Mouse (Mus musculus) hindbrain, embryonic 12.5 days (tissue): ENCODE measurements around the gene Hist1h2ab. TPM values are rescaled to one million over a fixed set of nuclear protein-coding genes. Genes with fewer than 3 reads are reported as not detected.
A peak's percentile ranks its signal among the peaks of the same experiment; 100 is the strongest.
"Not testable (repeated sequence)": the region's sequence is repeated elsewhere in the genome, so short reads cannot be mapped to it uniquely, and the experiment has no call there.

ENCODE experiments used
- ATAC-seq: fragments of 200-750 bp; cut with Nextera tagmentation; 2 replicates; pipeline ENCODE4 v1.8.0; 2017; ENCODE audit warnings: moderate TSS enrichment; ENCODE audit not compliant: low FRiP score
- H3K27ac ChIP-seq: fragments of 300-500 bp; sonication (generic); 2 replicates; pipeline ENCODE4 v1.5.1; 2016; ENCODE audit warnings: mild to moderate bottlenecking
- H3K27me3 ChIP-seq: fragments of 300-500 bp; sonication (generic); 2 replicates; pipeline ENCODE4 v1.6.1; 2016; ENCODE audit warnings: mild to moderate bottlenecking
- H3K36me3 ChIP-seq: fragments of 300-500 bp; sonication (generic); 2 replicates; pipeline ENCODE4 v1.6.1; 2016; ENCODE audit warnings: mild to moderate bottlenecking
- H3K4me1 ChIP-seq: fragments of 300-500 bp; sonication (generic); 2 replicates; pipeline ENCODE4 v1.6.1; 2016
- H3K4me2 ChIP-seq: fragments of 300-500 bp; sonication (generic); replicated peaks from 2 replicates; pipeline ENCODE4 v1.6.1; 2016; ENCODE audit warnings: mild to moderate bottlenecking
- H3K4me3 ChIP-seq: fragments of 300-500 bp; sonication (generic); 2 replicates; pipeline ENCODE4 v1.5.1; 2016; ENCODE audit warnings: mild to moderate bottlenecking
- H3K9ac ChIP-seq: fragments of 300-500 bp; sonication (generic); 2 replicates; pipeline ENCODE4 v1.6.1; 2016; ENCODE audit warnings: mild to moderate bottlenecking, moderate library complexity
- H3K9me3 ChIP-seq: fragments of 300-500 bp; sonication (generic); replicated peaks from 2 replicates; pipeline ENCODE4 v1.6.1; 2016; ENCODE audit warnings: mild to moderate bottlenecking
- WGBS: fragments of 180-500 bp; shearing (Covaris S2); methylation state at CpG from one replicate; pipeline ENCODE4 v1.1.7; 2016; 5-methylcytosine and 5-hydroxymethylcytosine counted together
- polyA plus RNA-seq: library from polyadenylated mRNA; unstranded; fragments of >200 nt; fragmentation: Nextera tagmentation; extraction: Ambion mirVana; gene quantifications from 2 replicates; pipeline ENCODE4 v1.2.1, GENCODE M21; 2016

Hist1h2ab gene
- polyA plus RNA-seq, 1 experiment from 2014 or later, result 45.2 TPM

GRCm38 (mm10) chr13:23739922-23740252 lies 11.0 kb upstream of the Hist1h2ab start:
- ATAC-seq, result no peak
- 1% methylated on average over 14 of the region's 14 CpGs for WGBS
- Histone ChIP-seq H3K4me3 (peak overlapping the region; percentile 53), H3K4me2 (peak overlapping the region; percentile 99), H3K9ac (peak overlapping the region; percentile 82), H3K27ac (peak overlapping the region; percentile 94), H3K36me3 (no peaks in the 10 kb centered on the region), H3K9me3 (no peaks in the 10 kb centered on the region), H3K4me1 (peaks cover 13% of the 10 kb centered on the region), H3K27me3 (no peaks in the 10 kb centered on the region)

- H3K4me2 ChIP-seq, result peak overlapping the region; percentile 99
- WGBS, result 33% methylated on average over 13 of the region's 13 CpGs
Observed at GRCm38 (mm10) chr13:23740256-23740840, 10.6 kb upstream of the Hist1h2ab start.

GRCm38 (mm10) chr13:23740910-23741309 lies 10.0 kb upstream of the Hist1h2ab start:
- ATAC-seq, result no peak
- H3K27me3 ChIP-seq, result no peaks in the 10 kb centered on the region
- H3K27ac ChIP-seq, result peak overlapping the region; percentile 94; the same call in 1 of the 2 replicates
- H3K9me3 ChIP-seq, result no peaks in the 10 kb centered on the region
- H3K4me3 ChIP-seq, result no peak overlapping the region
- WGBS, result 68% methylated on average over 5 of the region's 5 CpGs
- H3K9ac ChIP-seq, result no peak overlapping the region
- peak overlapping the region; percentile 99 for H3K4me2 ChIP-seq
- peaks cover 13% of the 10 kb centered on the region for H3K4me1 ChIP-seq
- no peaks in the 10 kb centered on the region for H3K36me3 ChIP-seq

More at GRCm38 (mm10) chr13:23740256-23740840, 10.6 kb upstream of the Hist1h2ab start:
- Histone ChIP-seq H3K27me3 (no peaks in the 10 kb centered on the region), H3K9me3 (no peaks in the 10 kb centered on the region), H3K27ac (peak overlapping the region; percentile 94), H3K9ac (peak overlapping the region; percentile 82), H3K4me1 (peaks cover 13% of the 10 kb centered on the region), H3K4me3 (peak overlapping the region; percentile 53), H3K36me3 (no peaks in the 10 kb centered on the region)
- ATAC-seq, result no peak

- H3K27ac ChIP-seq, result no peak overlapping the region
- H3K27me3 ChIP-seq, result no peaks in the 10 kb centered on the region
- H3K9me3 ChIP-seq, result no peaks in the 10 kb centered on the region
- H3K36me3 ChIP-seq, result no peaks in the 10 kb centered on the region
- no peak overlapping the region for H3K4me3 ChIP-seq
- no peak overlapping the region for H3K4me2 ChIP-seq
- peaks cover 14% of the 10 kb centered on the region for H3K4me1 ChIP-seq
- H3K9ac ChIP-seq, result no peak overlapping the region
- ATAC-seq, result no peak
Observed at GRCm38 (mm10) chr13:23742007-23742406, 8.9 kb upstream of the Hist1h2ab start.

- Histone ChIP-seq H3K36me3 (no peaks in the 10 kb centered on the region), H3K27ac (no peak overlapping the region), H3K4me2 (no peak overlapping the region), H3K27me3 (no peaks in the 10 kb centered on the region), H3K9ac (no peak overlapping the region), H3K4me1 (peaks cover 19% of the 10 kb centered on the region), H3K9me3 (no peaks in the 10 kb centered on the region), H3K4me3 (no peak overlapping the region)
- 85% methylated on average over 5 of the region's 5 CpGs for WGBS
- no peak for ATAC-seq
Observed at GRCm38 (mm10) chr13:23743215-23743614, 7.7 kb upstream of the Hist1h2ab start.

GRCm38 (mm10) chr13:23743963-23744362 lies 7.0 kb upstream of the Hist1h2ab start:
- Histone ChIP-seq H3K36me3 (no peaks in the 10 kb centered on the region), H3K4me1 (peaks cover 19% of the 10 kb centered on the region), H3K27ac (0 out of 2 replicates have a peak overlapping the region, but pooled peaks have one; percentile 52), H3K9me3 (no peaks in the 10 kb centered on the region), H3K4me2 (peak overlapping the region; percentile 64), H3K4me3 (no peak overlapping the region), H3K27me3 (no peaks in the 10 kb centered on the region), H3K9ac (no peak overlapping the region)
- 51% methylated on average over 4 of the region's 4 CpGs for WGBS
- no peak for ATAC-seq

- peak overlapping the region; percentile 40 for H3K4me3 ChIP-seq
- no peaks in the 10 kb centered on the region for H3K9me3 ChIP-seq
- H3K9ac ChIP-seq, result peak overlapping the region; percentile 49; the same call in 1 of the 2 replicates
- peaks cover 14% of the 10 kb centered on the region for H3K4me1 ChIP-seq
- no peaks in the 10 kb centered on the region for H3K27me3 ChIP-seq
- 2% methylated on average over 15 of the region's 36 CpGs for WGBS
- no peaks in the 10 kb centered on the region for H3K36me3 ChIP-seq
- H3K4me2 ChIP-seq, result peak overlapping the region; percentile 64
- no peak for ATAC-seq
- H3K27ac ChIP-seq, result peak overlapping the region; percentile 52; the same call in 1 of the 2 replicates
Observed at GRCm38 (mm10) chr13:23744421-23745380, 6.2 kb upstream of the Hist1h2ab start.

GRCm38 (mm10) chr13:23745381-23746161 lies 5.4 kb upstream of the Hist1h2ab start, which contains the start of gene Hist1h3c:
Hist1h3c (minus strand) TSS chr13:23745602.
- Histone ChIP-seq H3K4me3 (peak within 1 kb of the TSS; percentile 40), H3K4me2 (peak within 1 kb of the TSS; percentile 64), H3K27me3 (no peaks in the 10 kb centered on the region), H3K4me1 (peaks cover 9% of the 10 kb centered on the region), H3K36me3 (no peaks in the 10 kb centered on the region), H3K9ac (peak within 1 kb of the TSS; percentile 58), H3K9me3 (no peaks in the 10 kb centered on the region), H3K27ac (peak within 1 kb of the TSS; percentile 98)
- WGBS, result 2% methylated on average over 21 of the region's 28 CpGs
- ATAC-seq, result peak; percentile 73

GRCm38 (mm10) chr13:23746201-23747080 lies 4.5 kb upstream of the Hist1h2ab start, which contains the start of gene Hist1h2bb:
Hist1h2bb (plus strand) TSS chr13:23746734.
- Histone ChIP-seq H3K4me2 (peak within 1 kb of the TSS; percentile 64), H3K4me3 (peak within 1 kb of the TSS; percentile 40), H3K27ac (peak within 1 kb of the TSS; percentile 98), H3K9ac (peak within 1 kb of the TSS; percentile 59)
- under 1% methylated on average over 49 of the region's 58 CpGs for whole genome bisulfite sequencing
- not testable (repeated sequence) for H3K36me3 ChIP-seq, H3K9me3 ChIP-seq, H3K27me3 ChIP-seq, H3K4me1 ChIP-seq
- peak; percentile 95 for ATAC-seq

GRCm38 (mm10) chr13:23747081-23747891 lies 3.6 kb upstream of the Hist1h2ab start:
- Histone ChIP-seq H3K9ac (peak overlapping the region; percentile 59), H3K9me3 (no peaks in the 10 kb centered on the region), H3K4me3 (peak overlapping the region; percentile 40), H3K27ac (peak overlapping the region; percentile 98), H3K4me2 (peak overlapping the region; percentile 64), H3K27me3 (no peaks in the 10 kb centered on the region), H3K4me1 (peaks cover 9% of the 10 kb centered on the region), H3K36me3 (no peaks in the 10 kb centered on the region)
- peak; percentile 21; the same call in 1 of the 2 replicates for ATAC-seq
- WGBS, result 2% methylated on average over 13 of the region's 13 CpGs
